Mouse (Mus musculus) erythroblast, adult 5-6 weeks (primary cell): Measurements from ENCODE around the gene Rbm18. TPM values are rescaled to one million over a fixed set of nuclear protein-coding genes. Genes with fewer than 3 reads are reported as not detected.
A peak's percentile ranks its signal among the peaks of the same experiment; 100 is the strongest.

ENCODE experiments used
- ATAC-seq: replicated peaks from 2 replicates; pipeline ENCODE4 v1.8.0; 2016; ENCODE audit warnings: moderate number of reproducible peaks, mild to moderate bottlenecking, moderate TSS enrichment, inconsistent platforms; ENCODE audit not compliant: poor library complexity, low FRiP score, severe bottlenecking
- total RNA-seq, 2 experiments: library from RNA; stranded (forward) in 1 of 2; stranded (reverse) in 1 of 2; fragments of 150-400 nt in 1 of 2; fragments of 200-764, 138-1000 nt in 1 of 2; gene quantifications; 2 replicates each; pipeline versions ENCODE4 v1.2.3 to v1.2.4; 2015 to 2017; ENCODE audit warnings: low replicate concordance in 2 of 2

Rbm18 gene
- total RNA-seq, 2 experiments from 2014 or later, result 13.1 to 19.0 TPM

DNA sequence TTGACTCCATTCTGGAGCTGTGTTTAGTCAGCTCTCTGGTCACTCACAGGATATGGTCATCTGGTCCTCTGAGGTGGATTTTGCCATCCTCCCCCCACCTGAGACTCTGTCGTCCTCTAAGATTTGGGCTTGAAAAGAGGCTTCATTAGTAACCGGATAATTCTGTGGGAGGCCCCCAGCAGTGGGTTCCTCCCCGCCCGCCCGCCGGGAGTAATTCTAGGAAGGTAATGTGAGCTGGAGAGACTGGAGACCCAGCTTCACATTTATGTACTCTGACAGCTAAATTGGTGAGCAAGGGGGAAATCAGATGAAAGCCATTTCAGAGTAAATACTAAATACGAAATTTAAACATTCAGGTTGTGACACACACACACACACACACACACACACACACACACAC lies 28.0 kb downstream of the Rbm18 start:
- no peak for ATAC-seq

- no peak for ATAC-seq
Observed at GRCm38 (mm10) chr2:36104956-36105741, 31.4 kb downstream of the Rbm18 start, which contains the start of gene Lhx6. TSS of gene Lhx6 (minus strand) at chr2:36105408.

GRCm38 (mm10) chr2:36104436-36104955 lies 32.1 kb downstream of the Rbm18 start:
- ATAC-seq, result no peak

DNA sequence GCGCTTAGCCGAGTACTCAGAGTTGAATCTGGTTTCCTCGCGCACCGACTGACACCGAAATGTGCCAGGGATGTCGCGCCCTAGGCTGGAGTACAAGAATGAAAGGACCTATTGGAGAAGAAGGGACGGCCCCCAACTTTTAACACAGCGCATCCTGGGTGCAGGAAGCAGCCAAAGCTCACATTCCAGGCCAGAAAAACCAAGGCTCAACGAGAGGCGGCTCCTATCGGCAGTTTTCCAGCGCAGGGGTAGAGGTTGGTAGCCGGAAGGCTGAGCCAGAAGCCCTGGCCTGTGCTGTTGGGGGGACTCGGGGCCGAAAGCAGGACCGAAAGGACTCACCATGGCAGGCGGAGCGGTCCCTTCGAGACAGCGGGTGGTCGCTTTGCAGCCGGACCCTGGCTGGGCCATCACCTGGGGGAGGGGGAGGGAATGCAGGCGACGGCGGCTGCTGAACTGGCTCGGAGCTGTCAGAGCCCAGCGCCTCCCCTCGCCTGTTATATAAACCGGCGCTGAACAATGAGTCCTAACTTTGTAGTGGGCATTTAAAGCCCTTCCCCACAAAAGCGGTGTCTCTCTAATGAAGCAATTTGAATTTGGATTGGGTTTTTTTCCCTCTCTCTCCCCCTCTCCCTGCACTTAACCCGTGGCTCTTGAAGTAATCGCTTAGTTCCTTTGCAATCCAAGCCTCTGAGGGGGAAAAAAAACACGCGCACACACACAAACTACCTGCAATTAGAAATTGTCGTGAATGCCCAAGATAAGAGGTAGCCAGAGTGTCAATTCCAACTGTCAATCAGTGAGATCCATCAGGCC lies 32.8 kb downstream of the Rbm18 start:
- no peak for ATAC-seq

DNA sequence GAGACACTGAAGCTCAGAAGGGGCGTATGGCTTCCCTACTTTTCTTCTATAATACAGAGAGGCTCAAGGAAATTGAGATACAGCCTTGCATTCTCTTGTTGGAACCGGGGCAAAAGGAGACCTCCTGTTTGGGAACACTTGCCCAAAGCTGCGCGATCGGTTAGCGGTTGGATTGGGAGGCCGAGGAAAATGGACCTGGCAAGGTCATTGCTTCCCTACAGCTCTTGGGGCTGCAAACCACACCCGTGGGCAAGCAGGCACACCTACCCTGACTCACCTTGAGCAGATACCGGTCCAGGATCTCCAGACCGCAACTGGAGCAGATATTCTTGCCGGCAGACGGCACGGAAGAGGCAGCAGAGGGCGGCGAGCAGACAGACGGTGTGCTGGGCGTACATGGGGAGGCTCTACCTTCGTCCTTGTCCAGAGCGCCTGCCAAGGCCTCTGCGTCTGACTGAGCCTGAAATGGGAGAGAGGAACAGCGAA lies 33.5 kb downstream of the Rbm18 start:
- no peak for ATAC-seq

- ATAC-seq, result no peak
Observed at GRCm38 (mm10) chr2:36102559-36102946, 34.0 kb downstream of the Rbm18 start.

DNA sequence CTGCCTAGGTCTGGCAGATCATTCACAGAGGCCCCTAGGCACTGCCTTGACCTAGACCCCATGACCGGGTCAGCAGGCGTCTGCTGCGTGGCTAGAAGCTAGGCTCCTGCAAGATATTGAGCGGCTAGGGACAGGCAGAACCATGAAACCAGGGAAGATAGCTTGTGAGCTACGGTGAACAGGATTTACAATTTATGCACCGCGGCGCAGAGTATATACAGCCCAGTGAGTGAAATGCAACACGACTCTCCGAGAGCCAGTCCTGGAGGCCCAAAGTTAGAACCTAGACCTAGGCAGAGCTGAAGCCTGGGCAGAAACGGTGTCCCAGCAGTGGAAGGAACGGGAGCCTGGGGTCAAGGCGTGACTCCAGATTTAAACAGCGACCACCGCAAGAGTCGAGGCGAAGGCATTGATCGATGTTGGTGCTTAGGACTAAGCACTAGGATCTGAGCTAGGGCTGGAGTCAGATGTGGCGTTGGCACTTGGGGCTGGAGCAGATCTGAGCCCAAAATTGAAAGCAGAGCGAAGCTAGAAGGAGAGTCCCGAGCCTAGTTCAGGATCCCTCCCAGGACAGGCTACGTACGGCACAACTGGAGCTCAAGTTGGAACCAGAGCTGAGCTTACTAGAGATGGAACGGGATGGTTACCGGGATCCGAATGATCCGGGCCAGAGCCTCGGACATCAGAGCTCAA lies 34.6 kb downstream of the Rbm18 start:
- no peak for ATAC-seq

DNA sequence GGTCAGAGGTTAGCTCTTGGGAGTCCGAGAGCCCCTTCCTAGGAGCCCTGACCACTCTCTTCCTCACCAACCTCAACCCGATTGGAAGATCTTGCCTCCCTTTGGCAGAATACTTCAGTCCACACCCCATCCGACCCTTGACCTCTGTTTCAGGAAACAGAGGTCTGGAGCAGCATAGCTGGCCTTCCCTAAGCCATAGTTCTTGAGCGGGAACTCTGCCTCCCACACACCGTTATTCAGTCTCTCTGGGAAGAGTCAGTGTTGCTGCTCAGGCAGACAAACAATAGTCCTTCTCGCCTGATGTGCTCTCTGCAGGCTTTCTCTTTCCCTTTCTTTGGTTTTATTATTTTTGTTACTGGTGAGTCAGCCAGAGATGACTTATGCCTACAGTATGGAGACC lies 36.8 kb downstream of the Rbm18 start:
- ATAC-seq, result no peak

DNA sequence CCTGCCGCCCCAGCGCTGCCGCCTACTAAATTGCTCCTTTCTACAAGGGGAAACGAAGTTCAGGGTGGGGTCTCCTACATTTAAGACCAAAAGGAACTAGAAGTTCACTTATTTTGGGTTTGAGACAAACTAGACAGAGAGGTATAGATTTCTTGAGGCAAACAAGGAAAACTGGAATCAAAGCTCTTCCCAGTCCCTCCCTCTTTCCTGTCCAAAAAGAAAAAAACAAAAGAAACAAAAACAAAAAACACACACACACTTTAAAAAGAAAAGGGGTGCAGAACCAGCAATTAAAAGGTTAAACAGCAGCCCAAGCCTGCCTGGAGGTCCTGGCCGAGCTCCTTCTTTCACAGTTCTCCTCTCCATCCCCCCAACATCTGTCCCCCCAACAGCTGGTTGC lies 38.6 kb downstream of the Rbm18 start:
- ATAC-seq, result no peak

DNA sequence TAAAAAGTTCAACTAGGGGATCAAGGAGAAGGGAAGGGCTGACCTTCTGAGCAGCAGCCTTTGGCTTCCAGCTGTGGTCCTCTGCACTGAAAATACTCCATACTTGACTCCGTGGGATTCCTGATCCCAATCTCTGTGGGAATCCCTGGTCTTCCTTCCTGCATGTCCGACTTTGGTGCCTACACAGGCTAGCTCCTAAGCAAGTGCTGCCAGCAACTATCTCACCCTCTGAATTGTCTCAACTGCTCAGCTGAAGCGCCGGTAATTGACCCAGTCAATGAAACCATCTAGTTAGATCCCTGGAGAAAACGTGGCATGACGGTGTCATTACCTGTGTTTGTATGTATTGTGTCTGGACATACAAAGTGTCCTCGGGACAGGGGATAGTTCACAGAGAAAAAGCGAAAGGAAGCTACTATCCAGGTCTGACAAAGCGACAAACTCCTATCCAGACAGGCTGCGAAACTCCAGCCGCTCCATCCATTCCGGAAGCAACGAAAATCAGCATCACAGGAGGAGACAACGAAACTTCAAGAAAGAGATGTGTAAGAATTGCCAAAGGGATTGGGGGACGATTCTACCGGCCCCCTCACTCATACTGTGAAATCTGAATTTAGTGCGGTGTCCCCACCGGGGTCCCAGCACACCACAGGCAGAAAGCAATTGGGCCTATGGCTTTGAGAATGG lies 39.3 kb downstream of the Rbm18 start:
- ATAC-seq, result no peak

- no peak for ATAC-seq
Observed at GRCm38 (mm10) chr2:36093914-36094475, 42.6 kb downstream of the Rbm18 start.

DNA sequence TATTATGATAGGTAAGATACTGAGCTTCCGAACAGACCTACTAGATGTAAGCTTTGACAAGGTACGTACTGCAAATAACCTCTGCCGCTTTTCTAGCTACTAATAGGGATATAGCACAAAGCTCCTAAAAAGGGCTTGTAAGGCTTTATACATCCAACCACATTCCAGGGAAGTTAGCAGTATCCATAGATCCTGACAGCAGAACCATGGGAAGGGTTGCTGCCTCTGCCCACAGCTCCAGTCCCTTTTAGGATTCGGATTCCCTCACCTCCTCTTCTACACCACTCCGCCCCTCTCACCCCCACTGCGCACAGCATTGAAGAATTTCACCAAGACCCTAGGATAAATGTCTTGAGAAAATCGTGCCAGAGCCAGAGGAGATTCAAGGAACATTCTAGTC lies 43.3 kb downstream of the Rbm18 start:
- no peak for ATAC-seq

DNA sequence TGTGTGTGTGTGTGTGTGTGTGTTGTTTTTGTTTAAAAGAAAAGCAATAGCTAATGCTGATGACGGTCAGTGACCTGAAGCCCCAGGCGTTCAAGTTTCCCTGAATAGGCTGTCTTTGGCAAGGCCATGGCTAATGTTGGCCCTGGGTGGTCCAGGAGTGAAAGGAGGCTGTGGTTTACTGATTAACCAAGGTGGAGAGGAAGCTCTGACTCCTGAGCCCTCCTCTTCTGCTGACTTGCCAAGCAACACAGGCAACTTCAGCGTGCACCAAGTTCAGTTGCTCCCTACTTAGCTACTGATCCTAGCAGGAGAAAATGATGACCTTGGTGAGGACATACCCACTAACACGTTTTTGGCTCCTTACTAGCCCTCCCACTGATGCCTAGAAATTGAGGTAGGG lies 43.8 kb downstream of the Rbm18 start:
- no peak for ATAC-seq

GRCm38 (mm10) chr2:36090853-36091741 lies 45.5 kb downstream of the Rbm18 start:
- ATAC-seq, result 0 out of 2 replicates have a peak, but pooled peaks have one; percentile 34

DNA sequence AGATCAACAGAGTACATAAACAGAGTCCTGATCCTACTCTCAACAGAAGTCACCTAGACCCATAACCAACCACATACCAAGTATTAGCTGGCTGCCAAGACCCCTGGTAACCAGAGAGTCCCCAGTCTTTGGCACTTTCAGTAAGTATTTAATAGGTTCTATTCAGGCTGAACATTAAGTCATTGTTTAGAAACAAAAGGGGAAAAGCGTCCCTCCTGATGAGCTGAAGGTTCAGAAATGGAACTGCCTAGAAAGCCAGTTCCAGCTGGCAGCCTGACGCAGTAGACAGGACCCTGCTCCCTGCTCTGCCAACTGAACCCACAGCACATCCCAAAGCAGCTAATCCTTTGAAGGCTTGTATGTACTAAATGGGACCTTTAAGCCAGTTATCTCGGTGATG lies 47.4 kb downstream of the Rbm18 start:
- ATAC-seq, result no peak

GRCm38 (mm10) chr2:36085041-36085440 lies 51.5 kb downstream of the Rbm18 start:
- no peak for ATAC-seq

DNA sequence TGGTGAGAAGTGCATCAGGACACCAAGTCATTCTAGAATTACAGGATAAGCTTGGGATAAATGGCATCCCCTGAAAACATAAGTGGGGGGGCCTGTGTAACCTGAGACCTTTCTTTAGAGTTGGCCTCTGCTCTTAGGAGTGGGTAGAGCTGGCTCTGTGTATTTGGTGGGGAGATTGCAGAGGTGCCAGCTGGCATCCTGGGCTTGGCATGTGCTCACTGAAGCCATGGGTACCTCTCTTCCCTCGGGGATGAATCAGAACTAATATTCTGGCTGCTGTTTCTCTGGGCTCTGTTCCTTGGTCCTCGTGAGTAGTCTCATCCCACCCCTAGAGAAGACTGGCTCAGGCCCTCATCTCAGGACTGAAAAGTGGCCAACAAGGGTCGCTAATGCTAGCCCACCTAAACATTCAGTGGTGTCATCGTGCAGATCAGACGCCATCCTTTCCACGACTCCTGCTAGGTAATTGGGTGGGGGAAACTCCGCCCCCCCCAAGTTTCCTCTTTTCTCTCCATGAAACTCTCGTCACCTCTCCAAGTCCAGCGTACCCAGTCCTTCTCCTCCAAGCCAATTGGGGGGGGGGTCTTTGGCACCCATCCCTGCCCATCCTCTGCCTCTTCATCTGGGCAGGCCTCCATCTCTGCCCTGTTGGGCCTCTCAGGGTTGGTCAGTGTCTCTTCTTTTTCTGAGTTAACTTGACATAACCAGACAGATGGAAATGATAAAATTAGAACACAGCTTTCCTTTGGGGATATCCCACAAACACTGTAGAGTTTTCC lies 53.6 kb downstream of the Rbm18 start:
- ATAC-seq, result no peak

DNA sequence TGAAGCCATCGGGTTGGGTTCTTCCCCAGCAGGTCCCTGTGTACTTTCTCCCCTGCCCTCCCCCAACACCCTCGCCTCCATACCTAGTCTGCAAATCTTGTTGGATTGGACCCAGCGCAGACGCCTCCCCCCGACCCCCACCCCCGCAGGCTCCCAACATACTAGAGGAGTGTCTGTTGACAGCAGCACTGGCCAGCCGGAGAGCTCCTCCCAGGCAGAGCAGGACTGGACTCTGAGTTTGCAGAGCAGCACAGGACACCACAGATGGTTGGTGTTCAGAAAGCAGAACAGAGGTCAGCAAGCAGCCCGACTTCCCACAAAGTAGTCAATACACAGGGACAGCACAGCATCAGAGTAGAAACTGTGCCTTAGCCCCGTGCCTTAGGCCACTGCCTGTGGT lies 55.1 kb downstream of the Rbm18 start:
- no peak for ATAC-seq
